Mouse (Mus musculus) spleen, postnatal 14 days (tissue): Measurements from ENCODE around the gene 1700024G13Rik.
"Not testable (repeated sequence)": the region's sequence is repeated elsewhere in the genome, so short reads cannot be mapped to it uniquely, and the experiment has no call there.

Source experiments
- DNase-seq, 2 experiments: peaks; one replicate each; pipeline ENCODE4 v3.0.0; 2021 to 2022; ENCODE audit warnings: low spot score in 2 of 2

1700024G13Rik gene

DNA sequence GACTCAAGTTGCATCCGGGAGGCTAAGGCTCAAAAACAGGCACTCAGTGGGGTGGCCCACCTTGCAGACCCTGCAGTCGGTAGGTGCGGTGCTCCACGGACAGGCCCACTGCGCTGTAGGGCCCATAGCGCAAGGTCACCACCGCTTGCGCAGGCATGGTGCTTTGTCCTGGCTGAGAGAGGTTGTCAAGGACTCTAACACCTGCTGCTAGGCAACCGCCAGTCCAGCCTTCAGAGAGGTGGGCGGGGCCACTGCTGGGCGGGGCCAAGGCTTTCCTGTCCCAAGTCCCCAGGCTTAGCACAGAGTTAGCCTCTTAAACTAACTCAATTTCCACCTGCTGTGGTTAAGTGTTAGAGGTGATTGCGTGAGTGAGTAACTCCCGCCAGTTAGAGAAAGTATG lies at the start of gene 1700024G13Rik:
Gene 1700024G13Rik (minus strand): TSS at position 196 of the 400 bp plus-strand sequence.
- DNase-seq: no peak

GRCm38 (mm10) chr14:32437352-32437793 lies 49.2 kb upstream of the 1700024G13Rik start:
- no peak for DNase-seq

DNA sequence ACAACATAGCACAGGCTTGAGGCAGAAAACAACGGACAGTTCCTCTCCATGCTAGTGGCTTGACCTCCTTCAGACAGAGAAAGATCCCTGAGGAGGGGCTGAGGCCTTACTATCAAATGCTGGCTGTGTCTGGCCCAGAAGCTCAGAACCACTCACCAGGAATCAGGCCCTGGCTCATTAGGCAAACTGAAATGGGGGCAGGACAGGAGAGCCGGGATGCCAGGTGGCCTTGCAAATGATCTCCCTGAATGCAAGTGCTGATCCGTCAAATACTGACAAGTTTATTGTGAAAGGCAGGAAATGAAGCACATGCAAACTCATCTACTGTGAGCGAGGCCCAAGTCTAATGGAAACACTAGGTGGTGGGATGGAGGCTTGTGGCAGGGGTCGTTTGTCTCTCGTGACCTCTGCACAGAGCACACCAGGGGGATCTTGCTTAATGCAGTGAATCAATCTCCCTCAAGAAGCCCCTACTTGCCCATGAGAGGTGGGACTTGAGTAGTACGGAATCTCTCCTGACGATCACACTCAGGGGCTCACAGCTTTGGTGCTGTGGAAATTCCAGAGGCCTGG lies 40.9 kb upstream of the 1700024G13Rik start:
- no peak for DNase-seq

GRCm38 (mm10) chr14:32423946-32424345 lies 35.8 kb upstream of the 1700024G13Rik start:
- DNase-seq: no peak

GRCm38 (mm10) chr14:32418747-32419146 lies 30.6 kb upstream of the 1700024G13Rik start:
- no peak for DNase-seq

- no peak for DNase-seq
These were observed 23.9 kb upstream of the 1700024G13Rik start for GRCm38 (mm10) chr14:32412075-32412474.

GRCm38 (mm10) chr14:32410084-32410483 lies 21.9 kb upstream of the 1700024G13Rik start:
- DNase-seq: no peak

DNA sequence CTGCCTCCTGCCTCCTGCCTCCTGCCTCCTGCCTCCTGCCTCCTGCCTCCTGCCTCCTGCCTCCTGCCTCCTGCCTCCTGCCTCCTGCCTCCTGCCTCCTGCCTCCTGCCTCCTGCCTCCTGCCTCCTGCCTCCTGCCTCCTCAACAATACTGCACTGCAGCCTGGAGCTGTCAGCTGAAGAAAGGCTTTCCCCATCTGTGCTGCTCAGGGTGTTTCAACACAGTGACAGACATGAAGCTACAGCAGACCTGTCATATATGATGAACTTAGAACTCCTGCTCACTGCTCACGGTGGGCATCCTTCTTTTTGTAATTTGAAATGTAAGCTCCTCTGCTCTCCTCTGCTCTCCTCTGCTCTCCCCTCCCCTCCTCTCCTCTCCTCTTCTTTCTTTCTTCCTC lies 17.2 kb upstream of the 1700024G13Rik start:
- DNase-seq: not testable (repeated sequence)

GRCm38 (mm10) chr14:32381619-32382018 lies 6.6 kb downstream of the 1700024G13Rik start:
- no peak for DNase-seq

DNA sequence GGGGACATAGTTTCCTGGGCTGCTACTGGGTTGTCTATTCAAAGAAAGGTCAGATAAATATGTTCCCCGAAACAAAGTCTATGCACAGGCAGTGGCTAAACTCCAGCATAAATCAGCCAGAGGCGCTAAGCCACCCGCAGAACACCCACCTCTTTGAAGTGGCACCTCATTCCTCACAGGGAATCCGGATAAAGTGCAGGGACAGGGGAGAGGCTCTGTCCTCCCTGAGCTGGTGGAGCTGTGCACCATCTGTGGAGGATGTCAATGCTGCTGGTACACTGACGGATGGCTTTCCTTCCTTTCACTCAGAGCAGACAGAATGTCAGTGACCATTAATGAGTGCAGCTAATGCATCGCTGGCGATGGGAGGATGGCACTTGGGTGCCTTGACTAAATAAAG lies 7.1 kb downstream of the 1700024G13Rik start:
- DNase-seq: no peak

- no peak for DNase-seq
These were observed 8.1 kb downstream of the 1700024G13Rik start for GRCm38 (mm10) chr14:32380099-32380480.

DNA sequence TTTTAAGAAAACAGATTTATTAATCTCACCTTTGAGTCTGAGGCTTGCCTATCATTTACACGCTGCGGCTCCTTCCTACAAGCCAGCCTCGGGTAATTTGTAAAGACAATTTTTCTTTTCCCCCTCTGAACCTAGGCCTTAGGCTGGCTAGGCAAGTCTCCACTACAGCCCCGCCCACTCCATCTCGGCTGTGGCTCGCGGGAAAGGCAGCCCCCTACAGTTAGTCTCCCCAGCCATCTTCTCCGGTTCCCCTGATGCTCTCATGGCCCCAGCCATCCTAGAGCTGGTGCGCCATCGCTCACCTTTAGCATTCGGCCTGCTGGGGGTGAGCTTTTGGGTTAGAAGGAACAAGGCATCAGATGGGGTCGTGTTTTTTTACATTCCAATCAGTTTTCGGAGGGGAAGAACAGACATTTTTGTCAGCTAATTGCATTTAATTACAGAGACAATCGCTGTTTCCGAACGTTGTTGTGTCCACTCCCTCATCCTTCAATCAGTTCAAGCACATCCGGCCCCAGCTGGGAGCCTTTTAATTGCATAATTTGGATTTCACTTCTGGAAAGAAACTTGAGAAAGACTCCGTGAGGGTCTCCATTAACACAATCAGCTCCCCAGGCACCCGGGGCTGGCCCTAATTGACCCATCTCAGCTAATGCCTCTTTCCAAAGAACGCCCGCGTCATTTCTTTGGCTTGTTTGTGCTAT lies 8.6 kb downstream of the 1700024G13Rik start:
- DNase-seq: no peak

- DNase-seq: no peak
These were observed 15.7 kb downstream of the 1700024G13Rik start for GRCm38 (mm10) chr14:32372510-32372909.

DNA sequence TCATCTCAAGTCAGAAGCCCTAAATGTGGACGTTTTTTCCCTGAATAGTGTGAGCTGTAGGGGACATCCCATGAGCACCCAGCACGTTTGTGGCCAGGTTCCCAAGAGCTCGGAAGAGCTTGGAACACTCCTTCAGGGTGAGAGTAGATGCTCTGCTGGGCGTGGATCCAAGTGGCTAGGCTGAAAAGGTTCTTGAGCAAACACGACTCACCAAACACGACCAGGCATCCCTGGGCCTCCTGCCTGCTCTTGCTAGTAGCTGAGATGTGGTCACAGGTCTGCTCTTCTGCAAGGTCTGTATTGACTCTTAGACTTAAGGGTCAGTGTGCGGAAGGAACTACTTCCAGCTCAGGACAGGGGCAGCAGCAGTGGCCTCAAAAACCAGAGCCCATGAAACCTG lies 18.4 kb downstream of the 1700024G13Rik start:
- DNase-seq: no peak

- DNase-seq: no peak
These were observed 23.8 kb downstream of the 1700024G13Rik start for GRCm38 (mm10) chr14:32364359-32364758.

DNA sequence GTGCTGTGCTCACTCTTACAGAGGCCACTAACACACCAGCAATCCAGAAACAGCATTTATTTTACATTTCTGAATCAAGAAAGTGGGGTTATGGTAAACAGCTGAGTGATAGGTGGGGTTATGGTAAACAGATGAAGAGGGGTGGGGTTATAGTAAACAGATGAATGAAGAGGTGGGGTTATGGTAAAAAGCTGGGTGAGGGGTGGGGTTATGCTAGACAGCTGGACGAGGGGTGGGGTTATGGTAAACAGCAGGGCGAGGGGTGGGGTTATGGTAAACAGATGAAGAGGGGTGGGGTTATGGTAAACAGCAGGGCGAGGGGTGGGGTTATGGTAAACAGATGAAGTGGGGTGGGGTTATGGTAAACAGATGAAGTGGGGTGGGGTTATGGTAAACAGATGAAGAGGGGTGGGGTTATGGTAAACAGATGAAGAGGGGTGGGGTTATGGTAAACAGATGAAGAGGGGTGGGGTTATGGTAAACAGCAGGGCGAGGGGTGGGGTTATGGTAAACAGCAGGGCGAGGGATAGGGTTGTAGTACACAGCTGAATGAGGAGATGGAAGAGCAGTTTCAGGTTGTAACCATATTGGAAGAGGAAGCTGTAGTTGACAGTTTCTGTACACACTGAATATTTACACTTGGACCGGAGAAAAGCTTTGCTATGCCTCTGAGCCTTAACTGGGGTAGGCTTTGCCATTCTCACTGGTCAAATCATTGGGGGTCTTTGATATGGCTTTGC lies 36.8 kb downstream of the 1700024G13Rik start:
- DNase-seq: not testable (repeated sequence)

DNA sequence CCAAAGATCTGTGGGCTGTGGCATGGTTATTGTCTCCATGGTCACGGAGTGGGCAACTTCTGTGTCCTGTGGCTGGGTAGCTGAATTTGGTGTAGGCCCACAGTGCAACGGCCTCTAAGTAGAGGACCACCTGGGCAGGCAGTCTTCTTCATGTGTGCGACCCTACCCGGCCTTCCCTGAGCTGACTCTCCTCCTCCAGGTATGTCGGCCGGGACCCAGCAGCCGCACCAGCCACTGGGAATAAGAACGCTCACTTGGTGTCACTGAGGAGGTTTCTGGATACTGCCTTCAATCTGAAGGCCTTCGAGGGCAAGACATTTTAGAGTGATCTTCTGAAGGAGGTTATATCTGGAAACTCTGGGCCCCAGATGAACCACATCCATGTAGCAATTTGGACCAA lies 40.9 kb downstream of the 1700024G13Rik start:
- no peak for DNase-seq

DNA sequence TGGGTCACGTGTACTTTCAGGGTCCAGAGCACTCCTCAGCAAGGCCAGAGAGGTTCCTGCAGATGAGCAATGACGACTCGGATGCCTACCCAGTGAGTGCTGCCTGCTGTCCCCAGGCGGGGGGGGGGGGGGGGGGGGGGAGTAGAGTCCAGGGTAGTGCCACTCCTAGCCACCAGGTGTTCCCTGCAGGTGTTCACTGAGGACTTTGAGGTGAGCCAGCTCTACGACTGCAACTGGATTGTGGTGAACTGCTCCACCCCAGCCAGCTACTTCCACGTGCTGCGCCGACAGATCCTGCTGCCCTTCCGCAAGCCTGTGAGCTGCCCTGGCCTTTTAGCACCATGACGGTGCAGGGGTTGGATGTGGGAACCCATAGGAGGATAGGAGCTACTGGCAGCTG lies 43.5 kb downstream of the 1700024G13Rik start:
- no peak for DNase-seq

- DNase-seq: no peak
These were observed 44.0 kb downstream of the 1700024G13Rik start for GRCm38 (mm10) chr14:32344176-32344575.

DNA sequence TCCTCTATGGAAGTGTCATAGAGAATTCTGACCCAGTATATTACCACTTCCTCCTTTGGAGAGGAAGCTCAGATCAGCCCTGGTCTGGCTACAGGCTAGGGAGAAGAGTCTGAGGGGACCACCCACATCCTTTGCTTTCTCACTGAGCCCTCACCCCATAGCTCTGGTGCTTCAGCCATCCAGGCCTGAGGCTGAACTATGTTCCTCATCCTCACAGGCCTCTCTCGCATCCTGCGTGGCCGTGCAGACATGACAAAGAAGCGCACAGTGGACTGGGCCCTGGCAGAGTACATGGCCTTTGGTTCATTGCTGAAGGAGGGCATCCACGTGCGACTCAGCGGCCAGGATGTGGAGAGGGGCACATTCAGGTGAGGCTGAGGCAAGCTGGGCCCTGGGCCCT lies 46.4 kb downstream of the 1700024G13Rik start:
- DNase-seq: no peak

- DNase-seq: no peak
These were observed 51.6 kb downstream of the 1700024G13Rik start for GRCm38 (mm10) chr14:32336547-32336946.

- no peak for DNase-seq
These were observed 52.2 kb downstream of the 1700024G13Rik start for GRCm38 (mm10) chr14:32336021-32336420.
